Mouse (Mus musculus) small intestine, adult 2 months (tissue): ENCODE results near the gene Poln. TPM values are rescaled to one million over a fixed set of nuclear protein-coding genes. Genes with fewer than 3 reads are reported as not detected.

Source experiments
- H3K27ac ChIP-seq: fragments of 200-500 bp; 2 replicates; pipeline ENCODE4 v1.5.1; 2012; ENCODE audit warnings: low read depth, low read length, control low read depth, inconsistent platforms; ENCODE audit not compliant: insufficient read depth
- H3K27me3 ChIP-seq: fragments of 200-500 bp; 2 replicates; pipeline ENCODE4 v1.6.1; 2012; ENCODE audit warnings: mild to moderate bottlenecking, moderate library complexity, low read length, inconsistent platforms; ENCODE audit not compliant: control insufficient read depth, insufficient read depth
- H3K36me3 ChIP-seq: fragments of 200-500 bp; 2 replicates; pipeline ENCODE4 v1.6.1; 2012; ENCODE audit warnings: mild to moderate bottlenecking, low read length, control low read depth, inconsistent platforms; ENCODE audit not compliant: control insufficient read depth, insufficient read depth
- H3K4me1 ChIP-seq: fragments of 200-500 bp; 2 replicates; pipeline ENCODE4 v1.6.1; 2012; ENCODE audit warnings: low read length, inconsistent platforms, mixed read lengths; ENCODE audit not compliant: control insufficient read depth, insufficient read depth, insufficient read length
- H3K4me3 ChIP-seq: fragments of 200-500 bp; 2 replicates; pipeline ENCODE4 v1.5.1; 2012; ENCODE audit warnings: low read depth, mild to moderate bottlenecking, control low read depth, inconsistent platforms, low read length, moderate library complexity
- CTCF ChIP-seq: fragments of 200-500 bp; IDR thresholded peaks from 2 replicates; pipeline ENCODE4 v1.5.1; 2012; ENCODE audit warnings: low read depth, mild to moderate bottlenecking, control low read depth, inconsistent platforms, low read length, moderate library complexity, mixed read lengths; ENCODE audit not compliant: insufficient replicate concordance, insufficient read length; ENCODE audit errors: extremely low read depth
- POLR2A ChIP-seq: fragments of 200-500 bp; IDR thresholded peaks from 2 replicates; pipeline ENCODE4 v1.6.1; 2012; ENCODE audit warnings: low read depth, mild to moderate bottlenecking, control low read depth, inconsistent platforms, low read length, moderate library complexity
- WGBS: fragments of 180-500 bp; shearing (Covaris S2); methylation state at CpG from one replicate; pipeline ENCODE4 v1.1.7; 2018; 5-methylcytosine and 5-hydroxymethylcytosine counted together
- polyA plus RNA-seq: library from polyadenylated mRNA; depleted of rRNA; stranded (reverse); fragments of >200 nt; gene quantifications from 2 replicates; pipeline ENCODE4 v1.2.3, GENCODE M21; 2012

The Poln gene
- polyA plus RNA-seq, 1 experiment, result not detected

GRCm38 (mm10) chr5:34124131-34124530 is 45.1 kb downstream of the Poln start:
- WGBS, result 17% methylated on average over 1 of the region's 1 CpGs
- H3K27me3 ChIP-seq, result no peaks in the 10 kb centered on the region

GRCm38 (mm10) chr5:34119121-34119856 is 50.0 kb downstream of the Poln start:
- Histone ChIP-seq H3K4me3 (no peak overlapping the region), H3K36me3 (no peaks in the 10 kb centered on the region), H3K27me3 (peaks cover 2% of the 10 kb centered on the region; the same call in 1 of the 2 replicates), H3K4me1 (no peaks in the 10 kb centered on the region), H3K27ac (no peak overlapping the region)
- no peak for TF ChIP-seq CTCF
- TF ChIP-seq POLR2A, result no peak
- 74% methylated on average over 3 of the region's 3 CpGs for WGBS

More at GRCm38 (mm10) chr5:34124131-34124530, 45.1 kb downstream of the Poln start:
- no peak overlapping the region for H3K27ac ChIP-seq
- no peaks in the 10 kb centered on the region for H3K36me3 ChIP-seq
- no peaks in the 10 kb centered on the region for H3K4me1 ChIP-seq
- no peak for TF ChIP-seq CTCF
- TF ChIP-seq POLR2A, result no peak
- no peak overlapping the region for H3K4me3 ChIP-seq

- Histone ChIP-seq H3K27ac (no peak overlapping the region), H3K4me1 (no peaks in the 10 kb centered on the region), H3K36me3 (no peaks in the 10 kb centered on the region), H3K27me3 (no peaks in the 10 kb centered on the region), H3K4me3 (no peak overlapping the region)
- WGBS, result 47% methylated on average over 1 of the region's 1 CpGs
- TF ChIP-seq CTCF (no peak), POLR2A (no peak)
Measured at GRCm38 (mm10) chr5:34105681-34106080, 63.6 kb downstream of the Poln start.

GRCm38 (mm10) chr5:34097333-34097732 is 71.9 kb downstream of the Poln start:
- Histone ChIP-seq H3K4me3 (no peak overlapping the region), H3K4me1 (no peaks in the 10 kb centered on the region), H3K27me3 (no peaks in the 10 kb centered on the region), H3K27ac (no peak overlapping the region), H3K36me3 (no peaks in the 10 kb centered on the region)
- TF ChIP-seq CTCF (no peak), POLR2A (no peak)
- WGBS, result 12% methylated on average over 1 of the region's 1 CpGs

- 73% methylated on average over 2 of the region's 2 CpGs for WGBS
- Histone ChIP-seq H3K27ac (no peak overlapping the region), H3K4me1 (no peaks in the 10 kb centered on the region), H3K27me3 (no peaks in the 10 kb centered on the region; the same call in 1 of the 2 replicates), H3K36me3 (no peaks in the 10 kb centered on the region), H3K4me3 (no peak overlapping the region)
- no peak for TF ChIP-seq POLR2A
Measured at GRCm38 (mm10) chr5:34093021-34093420, 76.2 kb downstream of the Poln start.

GRCm38 (mm10) chr5:34032520-34032919 is 136.7 kb downstream of the Poln start:
- H3K27me3 ChIP-seq, result no peaks in the 10 kb centered on the region
- no peaks in the 10 kb centered on the region for H3K4me1 ChIP-seq
- no peak overlapping the region for H3K4me3 ChIP-seq
- 36% methylated on average over 3 of the region's 3 CpGs for WGBS
- no peak overlapping the region for H3K27ac ChIP-seq
- H3K36me3 ChIP-seq, result no peaks in the 10 kb centered on the region
- TF ChIP-seq POLR2A (no peak), CTCF (no peak)

GRCm38 (mm10) chr5:34031022-34031421 is 138.2 kb downstream of the Poln start:
- Histone ChIP-seq H3K4me1 (no peaks in the 10 kb centered on the region), H3K27me3 (no peaks in the 10 kb centered on the region), H3K4me3 (no peak overlapping the region), H3K27ac (no peak overlapping the region), H3K36me3 (no peaks in the 10 kb centered on the region)
- WGBS, result 67% methylated on average over 6 of the region's 6 CpGs
- TF ChIP-seq CTCF (no peak), POLR2A (no peak)
